Mouse (Mus musculus) megakaryocyte, embryonic 14.5 days (primary cell): ENCODE results near the gene Gm13697.
"Not testable (repeated sequence)": the region's sequence is repeated elsewhere in the genome, so short reads cannot be mapped to it uniquely, and the experiment has no call there.

ENCODE experiments used
- FLI1 ChIP-seq: IDR thresholded peaks from 2 replicates; pipeline ENCODE4 v1.6.1; 2012; ENCODE audit warnings: low read length, inconsistent platforms, mixed read lengths
- GATA1 ChIP-seq: IDR thresholded peaks from 3 replicates; pipeline ENCODE4 v1.6.1; 2012; ENCODE audit warnings: mixed read lengths, low read length, inconsistent platforms, borderline replicate concordance

GRCm38 (mm10) chr2:83984443-83984842 lies at the start of gene Gm13697:
- TF ChIP-seq FLI1, GATA1: not testable (repeated sequence)
